Mouse (Mus musculus): Measurements from ENCODE around the gene Pou2f2.

Pou2f2 gene

DNA sequence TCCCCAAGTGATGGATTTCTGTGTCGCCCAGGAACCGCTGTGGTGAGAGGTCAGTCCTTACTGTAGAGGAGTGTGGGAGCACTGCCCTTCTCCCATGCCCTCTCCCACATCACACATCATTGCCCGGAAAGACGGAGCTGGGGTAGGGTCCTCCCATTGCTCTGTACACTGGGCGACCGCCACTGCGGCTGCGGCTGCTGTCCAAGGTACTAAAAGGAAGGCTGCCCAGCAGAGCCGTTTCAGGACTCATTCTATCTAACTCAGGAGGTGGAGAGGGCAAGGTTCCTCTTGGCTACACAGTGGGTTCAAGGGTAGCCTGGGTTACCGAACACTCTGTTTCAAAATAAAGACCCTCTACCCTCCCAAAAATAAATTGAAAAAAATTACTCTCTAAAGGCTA is 33.6 kb downstream of the Pou2f2 start:
- no peak for DNase-seq (ENCODE audit: low spot score)

DNA sequence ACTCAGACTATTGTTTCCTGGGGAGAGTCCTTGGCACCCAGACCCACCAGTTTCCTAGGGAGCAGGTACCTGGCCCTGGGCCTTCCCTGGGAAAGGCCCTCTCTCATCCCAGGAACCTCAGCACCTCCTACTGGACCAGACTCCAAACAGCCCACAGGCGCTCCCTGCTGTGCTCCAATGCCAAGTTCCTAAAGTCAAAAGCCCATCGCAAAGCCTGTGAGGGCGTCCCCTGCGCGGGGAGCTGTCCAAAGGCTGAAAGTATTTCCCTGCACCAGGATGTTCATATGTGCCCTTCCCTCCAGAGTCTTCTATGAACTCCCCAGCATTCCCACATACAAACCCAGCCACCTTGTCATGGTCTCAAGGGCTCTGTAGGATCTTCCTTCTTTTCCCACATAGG is 37.8 kb downstream of the Pou2f2 start:
- DNase-seq (ENCODE audit: low spot score), result peak; percentile 33

DNA sequence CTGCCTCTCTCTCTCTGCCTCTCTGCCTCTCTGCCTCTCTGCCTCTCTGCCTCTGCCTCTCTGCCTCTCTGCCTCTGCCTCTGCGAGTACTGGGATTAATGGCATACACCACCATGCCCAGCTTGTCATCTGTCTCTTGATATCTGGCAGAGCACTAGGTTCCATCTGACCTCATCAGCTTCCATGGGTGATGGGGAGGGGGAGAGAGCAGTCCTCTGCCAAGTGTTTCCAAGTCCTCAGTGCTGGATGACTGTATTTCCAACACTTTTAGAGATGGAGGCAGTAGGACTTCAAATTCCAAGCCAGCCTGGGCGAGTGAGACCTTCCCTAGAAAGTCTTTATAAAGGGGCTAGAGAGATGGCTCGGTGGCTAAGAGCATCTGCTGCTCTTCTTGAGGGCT is 42.0 kb downstream of the Pou2f2 start:
- no peak for DNase-seq (ENCODE audit: low spot score)

DNA sequence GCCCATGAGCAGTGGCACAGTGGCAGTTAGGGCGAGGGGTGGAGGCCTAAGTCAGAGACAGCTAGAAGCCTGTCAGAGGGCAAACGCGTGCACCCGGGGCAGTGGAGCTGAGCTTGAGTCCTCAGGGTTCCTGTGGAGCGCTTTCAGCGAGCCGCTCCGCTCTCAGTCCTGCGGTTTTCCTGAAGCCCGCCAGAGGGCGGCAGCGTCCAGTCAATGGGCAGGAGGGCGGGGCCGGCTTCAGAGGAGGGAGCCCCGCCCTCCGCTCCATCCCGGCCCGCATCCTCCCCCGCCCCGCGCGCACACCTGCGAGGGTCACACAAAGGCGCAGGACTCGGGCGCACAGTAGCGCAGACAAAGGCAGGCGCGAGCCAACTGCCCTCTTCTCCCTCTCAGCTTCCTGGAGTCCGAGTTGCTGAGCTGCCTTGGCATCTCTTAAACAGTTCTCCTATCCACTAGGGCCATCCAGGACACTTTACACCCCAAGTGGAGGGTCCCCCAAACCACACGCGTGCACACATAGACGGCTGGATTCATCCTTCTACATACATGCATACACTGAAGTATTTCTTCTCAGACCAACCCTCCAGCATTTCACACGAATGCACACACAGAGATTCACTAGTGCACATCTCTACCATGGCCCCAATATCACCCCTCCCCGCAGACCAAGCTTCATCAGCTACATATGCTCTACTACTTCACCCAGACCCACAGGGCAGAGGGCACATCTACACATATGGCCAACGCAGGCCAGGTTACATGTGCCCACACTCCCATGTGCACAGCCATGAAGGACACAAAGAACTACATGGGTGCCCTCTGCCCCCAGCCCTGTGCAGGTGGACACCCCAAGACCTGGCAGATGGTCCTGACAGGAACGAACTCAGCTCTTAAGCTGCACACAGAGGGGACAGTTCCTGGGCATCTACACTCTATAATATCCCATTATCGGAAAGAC is 46.2 kb downstream of the Pou2f2 start:
- DNase-seq (ENCODE audit: low spot score), result peak; percentile 57

GRCm38 (mm10) chr7:25132318-25132960 is 47.1 kb downstream of the Pou2f2 start:
- DNase-seq (ENCODE audit: low spot score), result no peak

GRCm38 (mm10) chr7:25131247-25131646 is 48.3 kb downstream of the Pou2f2 start:
- no peak for DNase-seq (ENCODE audit: low spot score)

- DNase-seq (ENCODE audit: low spot score), result no peak
These were observed 49.0 kb downstream of the Pou2f2 start for GRCm38 (mm10) chr7:25130565-25130964.

DNA sequence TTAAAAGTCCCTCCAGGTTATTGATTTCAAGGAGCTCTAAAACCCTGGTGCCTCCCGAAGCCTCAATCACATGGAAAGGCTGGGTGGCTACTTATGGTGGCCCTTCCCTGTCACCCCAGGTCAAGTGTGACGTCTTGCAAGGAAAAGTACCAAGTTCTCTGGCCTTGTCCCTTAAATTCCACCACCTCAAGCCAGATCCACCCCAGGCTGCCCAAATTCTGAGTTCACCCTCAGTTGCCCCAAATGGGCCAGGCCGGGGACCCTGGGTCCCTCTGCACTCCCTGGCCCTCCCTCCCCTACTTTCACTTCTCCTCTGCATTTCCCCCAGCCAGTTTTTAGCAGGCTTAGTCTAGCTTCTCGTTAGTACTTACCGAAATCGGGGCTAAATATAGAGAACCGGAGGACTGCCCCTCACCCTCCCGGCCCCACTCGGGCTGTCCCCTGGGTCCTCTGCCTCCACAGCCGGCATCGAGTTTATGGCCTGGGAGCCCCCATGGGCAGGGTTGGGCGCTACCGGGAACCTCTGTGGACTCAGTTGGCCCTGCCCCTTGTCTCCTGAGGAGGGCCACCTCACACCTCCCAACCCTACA is 50.0 kb downstream of the Pou2f2 start:
- DNase-seq (ENCODE audit: low spot score), result no peak

DNA sequence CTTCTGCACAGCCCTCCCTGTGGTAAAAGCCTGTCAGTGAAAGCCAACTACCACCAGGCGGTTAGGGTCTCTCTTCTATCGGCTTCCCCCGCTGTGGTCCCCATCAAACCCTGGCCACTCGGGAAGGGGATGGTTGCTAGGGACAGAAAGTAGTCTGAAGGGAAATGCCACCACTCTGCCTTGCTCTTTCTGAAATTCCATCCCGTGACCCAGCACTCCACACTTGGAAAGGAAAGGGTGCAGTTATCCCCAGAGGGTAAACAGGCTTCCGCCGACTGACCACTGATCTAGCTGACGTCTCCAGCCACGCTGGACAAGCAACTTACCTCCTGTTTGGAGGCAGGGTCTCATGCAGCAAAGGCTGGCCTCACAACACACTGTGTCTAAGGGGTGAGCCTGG is 51.6 kb downstream of the Pou2f2 start:
- DNase-seq (ENCODE audit: low spot score), result no peak

DNA sequence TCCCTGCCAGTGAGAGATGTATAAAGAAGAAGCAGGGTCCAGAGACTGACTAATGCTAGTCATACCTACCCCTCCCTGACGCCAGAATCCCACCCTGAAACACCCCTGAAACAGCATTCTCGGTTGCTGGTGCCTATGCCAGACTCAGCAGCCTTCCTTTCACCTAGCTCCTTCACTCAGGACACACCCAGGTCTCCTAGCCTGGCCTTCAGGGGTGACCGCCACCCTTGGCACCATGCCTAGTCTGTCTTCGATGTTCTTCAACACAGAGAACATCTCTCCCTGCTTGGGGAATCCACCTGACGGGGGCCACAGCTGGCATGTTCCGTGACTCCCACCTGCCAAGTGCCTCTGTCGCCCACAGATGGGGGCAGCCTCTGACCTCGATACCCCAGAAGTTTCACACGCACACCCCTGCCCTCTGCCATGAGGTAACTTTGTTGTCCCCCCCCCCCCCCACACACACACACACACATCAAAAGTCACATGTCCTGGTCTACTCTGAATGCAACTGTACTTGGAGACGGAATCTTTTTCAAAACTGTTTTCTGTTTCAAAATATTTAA is 53.7 kb downstream of the Pou2f2 start:
- no peak for DNase-seq (ENCODE audit: low spot score)

DNA sequence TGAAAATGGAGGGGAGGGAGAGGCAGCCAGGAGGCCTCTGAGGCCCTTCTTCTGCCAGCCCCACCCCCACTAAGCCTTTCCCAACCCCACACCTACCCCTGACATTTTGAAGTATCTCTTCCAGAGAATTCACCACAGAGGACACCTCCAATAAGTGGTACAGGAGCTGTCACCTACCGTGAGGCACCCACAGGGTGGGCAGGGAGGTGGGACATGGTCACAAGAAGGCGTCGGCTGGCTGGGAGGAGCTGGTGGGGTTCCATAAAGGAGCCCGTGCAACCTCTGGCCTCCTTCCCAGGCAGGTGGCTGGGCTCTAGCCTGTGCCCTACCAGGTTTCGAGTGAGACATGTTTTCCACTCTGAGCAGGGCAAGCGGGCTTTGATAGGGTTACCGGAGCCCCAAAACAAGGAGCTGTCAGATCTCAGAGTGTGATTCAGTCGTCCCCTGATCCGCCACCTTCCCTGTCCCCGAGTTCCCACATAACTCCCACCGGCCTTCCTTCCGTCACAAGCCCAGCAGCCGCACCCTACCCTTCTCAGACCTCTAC is 58.2 kb downstream of the Pou2f2 start:
- DNase-seq (ENCODE audit: low spot score), result no peak

GRCm38 (mm10) chr7:25120061-25120834 is 59.3 kb downstream of the Pou2f2 start:
- no peak for DNase-seq (ENCODE audit: low spot score)

DNA sequence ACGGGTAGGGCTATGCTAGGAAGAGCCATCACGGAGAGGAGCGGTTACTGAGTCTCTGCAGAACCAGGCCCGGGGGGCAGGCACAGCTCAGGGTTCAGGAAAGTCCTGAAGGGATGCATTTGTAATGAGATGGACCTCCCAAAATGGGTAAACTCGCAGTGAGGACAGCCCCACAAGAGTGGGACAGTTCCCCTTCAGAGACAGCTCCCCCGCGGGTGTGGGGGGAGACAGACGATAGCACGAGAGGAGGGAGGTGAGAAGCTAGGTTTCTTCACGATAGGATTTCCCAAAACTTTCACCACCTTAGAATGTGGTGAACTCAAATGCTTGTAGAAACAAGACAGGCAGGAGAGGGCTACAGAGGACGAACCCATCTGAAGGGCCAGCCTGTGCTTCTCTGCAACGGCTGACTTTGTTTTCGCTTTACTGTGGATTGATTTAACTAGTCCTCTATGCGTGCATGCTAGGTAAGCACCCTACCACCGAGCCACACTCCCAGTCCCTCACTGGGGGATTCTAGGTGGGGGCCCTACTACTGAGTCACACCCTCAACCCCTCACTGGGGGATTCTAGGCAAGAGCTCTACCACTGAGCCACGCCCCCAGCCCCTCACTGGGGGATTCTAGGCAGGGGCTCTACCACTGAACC is 66.4 kb downstream of the Pou2f2 start:
- DNase-seq (ENCODE audit: low spot score), result no peak

DNA sequence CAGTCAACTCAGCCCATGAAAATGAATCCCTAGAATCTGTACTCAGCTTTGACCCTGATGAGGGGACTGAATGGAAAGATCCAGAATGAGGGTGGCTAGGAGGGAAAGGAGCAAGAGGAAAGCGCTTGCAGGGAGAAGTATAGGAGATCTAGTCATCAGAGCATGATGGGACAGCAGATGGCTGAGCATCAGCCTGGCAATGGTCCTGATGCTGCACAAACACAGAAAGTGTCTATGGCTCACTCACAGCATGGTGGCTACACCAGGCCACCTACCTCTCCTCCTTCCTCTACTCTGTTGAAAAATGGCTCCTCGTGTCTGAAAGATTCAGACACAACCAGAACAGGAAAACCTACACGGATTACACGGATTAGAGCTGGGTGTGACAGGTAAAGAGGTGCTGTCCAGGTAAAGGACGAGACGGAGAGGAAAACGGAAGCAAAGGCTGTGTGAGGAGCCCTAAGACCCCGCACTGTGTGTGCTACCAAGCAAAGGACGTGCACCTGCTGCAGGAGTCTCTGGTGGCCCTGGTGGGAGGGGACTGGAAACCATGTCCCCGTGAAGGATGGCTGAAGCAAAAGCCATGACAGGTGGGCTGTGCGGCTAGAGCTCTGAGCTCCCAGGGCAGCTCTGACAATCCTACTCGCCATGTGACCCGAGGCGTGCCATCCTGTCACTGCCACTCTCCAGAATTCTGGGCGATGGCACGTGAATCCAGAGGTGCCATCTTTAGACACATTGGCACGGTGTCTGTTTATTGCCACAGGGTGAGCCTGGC is 67.2 kb downstream of the Pou2f2 start:
- no peak for DNase-seq (ENCODE audit: low spot score)

- DNase-seq (ENCODE audit: low spot score), result no peak
These were observed 69.2 kb downstream of the Pou2f2 start for GRCm38 (mm10) chr7:25110336-25110735.

DNA sequence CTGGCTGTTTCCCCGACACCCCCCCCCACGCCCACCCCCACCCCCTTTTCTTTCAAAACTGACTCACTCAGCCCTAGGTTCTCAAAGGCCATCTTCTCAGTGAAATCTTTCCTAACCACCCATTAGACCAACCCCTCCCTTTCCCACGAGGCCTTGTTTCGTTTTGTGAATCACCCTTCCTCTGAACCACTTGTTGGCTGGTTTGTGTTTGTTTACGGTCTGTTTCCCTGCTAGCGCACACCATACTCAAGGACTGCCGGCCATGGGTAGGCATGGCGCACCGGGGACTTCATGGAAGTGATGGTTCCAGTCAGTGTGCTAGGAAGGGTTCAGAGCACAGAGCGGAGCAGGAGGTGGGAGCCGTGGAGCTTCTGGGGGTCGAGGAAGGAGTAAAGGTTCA is 70.2 kb downstream of the Pou2f2 start:
- no peak for DNase-seq (ENCODE audit: low spot score)

DNA sequence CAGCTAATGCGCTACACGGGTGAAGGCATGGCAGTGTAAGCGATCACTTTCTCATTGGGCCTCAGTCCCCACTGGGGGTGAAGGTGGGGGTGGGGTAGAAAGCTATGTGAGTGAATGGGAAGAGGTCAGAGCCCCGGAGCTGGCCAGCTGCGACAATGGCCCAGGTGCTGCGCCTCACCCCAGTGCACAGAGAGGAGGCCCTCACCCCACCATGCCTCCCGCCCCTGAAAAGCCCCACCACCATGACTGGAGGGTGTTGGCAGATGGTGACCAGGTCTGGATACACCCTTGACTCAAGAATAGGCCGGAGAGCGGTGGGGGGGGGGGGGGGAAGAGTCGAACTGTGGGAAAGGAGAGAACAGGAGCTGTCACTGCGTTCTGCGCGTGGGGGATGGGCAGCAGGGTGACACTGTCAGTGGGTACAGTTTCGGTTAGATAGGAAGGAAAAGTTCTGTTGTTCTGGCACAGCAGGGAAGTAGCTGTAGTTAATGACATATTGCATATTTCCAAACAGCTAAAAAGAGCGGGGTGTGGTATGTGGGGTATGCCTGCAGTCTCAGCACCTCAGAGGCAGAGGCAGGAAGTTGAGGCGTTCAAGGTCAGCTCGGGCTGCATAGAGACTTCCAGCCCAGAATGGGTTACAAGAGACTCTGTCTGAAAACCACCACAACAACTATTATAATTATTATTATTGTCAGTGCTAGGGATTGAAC is 72.6 kb downstream of the Pou2f2 start:
- DNase-seq (ENCODE audit: low spot score), result no peak

- DNase-seq (ENCODE audit: low spot score), result peak; percentile 42
These were observed 73.9 kb downstream of the Pou2f2 start for GRCm38 (mm10) chr7:25105411-25106160.

DNA sequence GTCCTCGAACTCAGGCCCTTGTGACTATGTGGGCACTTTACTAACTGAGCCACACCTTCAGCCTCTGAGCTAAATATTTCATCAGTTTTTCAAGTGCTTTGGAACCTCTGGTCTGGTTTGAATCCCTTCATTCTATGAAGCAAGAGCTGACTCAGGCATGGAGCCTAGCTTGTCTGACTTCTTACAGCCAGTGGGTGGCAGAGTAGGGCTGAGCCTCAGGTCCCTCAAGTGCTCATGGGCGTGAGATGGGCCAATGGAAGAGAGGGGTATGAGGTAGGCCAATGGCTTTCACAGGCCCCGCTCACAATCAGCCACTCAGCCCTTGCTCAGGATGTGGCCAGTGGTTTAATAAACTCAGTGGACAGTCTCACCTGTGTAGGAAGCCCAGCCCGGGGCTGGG is 79.9 kb downstream of the Pou2f2 start:
- DNase-seq (ENCODE audit: low spot score), result no peak

All from ovary, postnatal 10 days (tissue).